Comparison of ENCODE assay signal across 17 mouse cellular contexts in the genomic region with DNA sequence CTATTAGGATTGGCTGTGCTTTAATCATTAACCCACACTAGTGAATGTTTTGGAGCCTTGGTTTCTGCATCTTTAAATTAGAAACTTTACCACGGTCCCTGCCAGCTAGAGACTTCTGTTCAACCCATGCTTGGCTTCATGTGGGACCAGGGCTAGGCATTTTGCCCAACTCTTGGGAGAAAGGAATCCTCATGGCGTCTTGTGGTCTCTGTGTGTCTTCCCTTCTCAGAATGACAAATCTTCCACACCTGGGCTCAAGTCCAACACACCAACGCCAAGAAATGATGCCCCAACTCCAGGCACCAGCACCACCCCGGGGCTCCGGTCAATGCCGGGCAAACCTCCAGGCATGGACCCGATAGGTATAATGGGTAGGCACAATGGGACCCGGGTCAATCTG. TPM values are rescaled to one million over a fixed set of nuclear protein-coding genes. Genes with fewer than 3 reads are reported as not detected.
DNase-seq lines count a peak whose midpoint lies in the region; ATAC-seq and TF ChIP-seq lines count a peak whose summit lies in the region.
"Had no signal": no experiment of that assay in that cellular context is flagged by ENCODE, and none has a peak within 500 bp of the region (broad histone marks: within the 10 kb centered on the region; RNA-seq: fewer than 3 reads in every experiment).

No protein-coding gene starts in this region.

- TF ChIP-seq EP300 in heart, adult 2 months (IDR thresholded peaks at IDR 0.05; ENCODE audit: insufficient read depth, low read depth, low read length), result no peak
- TF ChIP-seq EP300 in liver, postnatal 0 days (IDR thresholded peaks at IDR 0.05; ENCODE audit: low read depth), result no peak

- H3K79me2 ChIP-seq in heart, adult 2 months (replicated peaks; ENCODE audit: control insufficient read depth, insufficient read depth, low read length), result no peaks in the 10 kb centered on the region

- intact Hi-C loops in heart, adult 2 months (cut with DNase I), result no loop called here
- intact Hi-C loops in gastrocnemius, postnatal 14 days (cut with DNase I; ENCODE audit: low total_unique reads), result no loop called here

- no peak for TF ChIP-seq CTCF in forebrain, postnatal 0 days (IDR thresholded peaks at IDR 0.05; ENCODE audit: low read depth)
- TF ChIP-seq CTCF in heart, adult 2 months (IDR thresholded peaks at IDR 0.05), result no peak
- no peak for TF ChIP-seq CTCF in liver, postnatal 0 days (IDR thresholded peaks at IDR 0.05; ENCODE audit: low read depth)

- ATAC-seq in forebrain, postnatal 0 days, result no peak
- ATAC-seq in forebrain, embryonic 16.5 days, result no peak
- ATAC-seq in liver, postnatal 0 days, result no peak
- ATAC-seq: forebrain, embryonic 15.5 days had no signal

- 51% methylated on average over 8 of the region's 8 CpGs for WGBS in forebrain, postnatal 0 days
- WGBS in forebrain, embryonic 16.5 days, result 63% methylated on average over 8 of the region's 8 CpGs
- WGBS in heart, adult 2 months, result 93% methylated on average over 8 of the region's 8 CpGs
- WGBS in liver, postnatal 0 days (ENCODE audit: insufficient replicate concordance), result 91% methylated on average over 8 of the region's 8 CpGs

- peak; percentile 78 for DNase-seq in forebrain, postnatal 0 days
- DNase-seq in right cerebral cortex, postnatal 4 days, result peak; percentile 42
- DNase-seq in right cerebral cortex, adult 2 months (ENCODE audit: low spot score in 2 of 2), result no peak
- DNase-seq in cerebellum, postnatal 36 days, result peak; percentile 45 to 48
- DNase-seq in heart, adult 2 months, result no peak
- DNase-seq in liver, postnatal 0 days, result no peak
- DNase-seq in gastrocnemius, postnatal 14 days, result no peak
- DNase-seq: gastrocnemius, postnatal 25 days; thymus, adult 2 months had no signal

- no peaks in the 10 kb centered on the region for H3K27me3 ChIP-seq in forebrain, postnatal 0 days (ENCODE audit: insufficient read depth, low read length)
- no peaks in the 10 kb centered on the region for H3K27me3 ChIP-seq in forebrain, embryonic 16.5 days (replicated peaks; ENCODE audit: control insufficient read depth, insufficient read depth, low read length)
- H3K27me3 ChIP-seq in heart, adult 2 months (ENCODE audit: control insufficient read depth, insufficient read depth, low read length), result no peaks in the 10 kb centered on the region
- H3K27me3 ChIP-seq in liver, postnatal 0 days (ENCODE audit: insufficient read depth, low read length), result no peaks in the 10 kb centered on the region
- H3K27me3 ChIP-seq: forebrain, embryonic 15.5 days; hindbrain, embryonic 15.5 days had no signal

- H3K27ac ChIP-seq in forebrain, postnatal 0 days (ENCODE audit: low read depth, low read length), result no peak overlapping the region
- H3K27ac ChIP-seq in forebrain, embryonic 16.5 days (ENCODE audit: low read length), result no peak overlapping the region
- no peak overlapping the region for H3K27ac ChIP-seq in heart, adult 2 months
- H3K27ac ChIP-seq in liver, postnatal 0 days (ENCODE audit: low read depth), result no peak overlapping the region
- H3K27ac ChIP-seq: forebrain, embryonic 15.5 days; heart, embryonic 15.5 days; hindbrain, embryonic 15.5 days; limb, embryonic 10.5 days; liver, embryonic 14.5 days; macrophage had no signal

- no peak for TF ChIP-seq POLR2A in heart, adult 2 months (IDR thresholded peaks at IDR 0.05; ENCODE audit: insufficient read depth, low read depth, low read length)

- no peak overlapping the region for H3K9ac ChIP-seq in forebrain, postnatal 0 days
- no peak overlapping the region for H3K9ac ChIP-seq in forebrain, embryonic 16.5 days (replicated peaks; ENCODE audit: low read depth, low read length)
- no peak overlapping the region for H3K9ac ChIP-seq in heart, adult 2 months (ENCODE audit: low read depth, low read length)
- no peak overlapping the region for H3K9ac ChIP-seq in liver, postnatal 0 days (replicated peaks)
- H3K9ac ChIP-seq: forebrain, embryonic 15.5 days; heart, embryonic 15.5 days; hindbrain, embryonic 15.5 days; liver, embryonic 14.5 days had no signal

- H3K4me1 ChIP-seq in forebrain, postnatal 0 days (ENCODE audit: insufficient read depth), result peaks cover 21% of the 10 kb centered on the region
- peaks cover 42% of the 10 kb centered on the region for H3K4me1 ChIP-seq in forebrain, embryonic 16.5 days (replicated peaks; ENCODE audit: control insufficient read depth, insufficient read depth, low read length)
- H3K4me1 ChIP-seq in heart, adult 2 months (ENCODE audit: control insufficient read depth, insufficient read depth, low read length), result 0 out of 2 replicates have a peak, but pooled peaks cover 2% of the 10 kb centered on the region
- no peaks in the 10 kb centered on the region for H3K4me1 ChIP-seq in liver, postnatal 0 days (ENCODE audit: insufficient read depth)

- peaks cover 69% of the 10 kb centered on the region for H3K36me3 ChIP-seq in forebrain, postnatal 0 days (ENCODE audit: insufficient read depth)
- peaks cover 47% of the 10 kb centered on the region for H3K36me3 ChIP-seq in forebrain, embryonic 16.5 days (ENCODE audit: control insufficient read depth, insufficient read depth)
- H3K36me3 ChIP-seq in heart, adult 2 months (ENCODE audit: control insufficient read depth, insufficient read depth, low read length), result no peaks in the 10 kb centered on the region
- H3K36me3 ChIP-seq in liver, postnatal 0 days (replicated peaks; ENCODE audit: insufficient read depth, low read length), result peaks cover 85% of the 10 kb centered on the region

- no peak overlapping the region for H3K4me3 ChIP-seq in forebrain, postnatal 0 days (ENCODE audit: low read depth, low read length)
- no peak overlapping the region for H3K4me3 ChIP-seq in forebrain, embryonic 16.5 days (replicated peaks; ENCODE audit: low read length)
- H3K4me3 ChIP-seq in heart, adult 2 months, result no peak overlapping the region
- no peak overlapping the region for H3K4me3 ChIP-seq in liver, postnatal 0 days (ENCODE audit: low read depth, low read length)
- H3K4me3 ChIP-seq: forebrain, embryonic 15.5 days; heart, embryonic 15.5 days; hindbrain, embryonic 15.5 days; limb, embryonic 10.5 days had no signal

- H3K9me3 ChIP-seq in forebrain, postnatal 0 days (ENCODE audit: low read length), result no peaks in the 10 kb centered on the region
- H3K9me3 ChIP-seq in forebrain, embryonic 16.5 days (ENCODE audit: control insufficient read depth, low read length), result no peaks in the 10 kb centered on the region
- no peaks in the 10 kb centered on the region for H3K9me3 ChIP-seq in liver, postnatal 0 days (ENCODE audit: low read length)
- H3K9me3 ChIP-seq: forebrain, embryonic 15.5 days; G1E; heart, embryonic 15.5 days; hindbrain, embryonic 15.5 days; limb, embryonic 10.5 days had no signal

- H3K4me2 ChIP-seq in forebrain, postnatal 0 days (ENCODE audit: low read depth), result no peak overlapping the region
- no peak overlapping the region for H3K4me2 ChIP-seq in forebrain, embryonic 16.5 days (ENCODE audit: low read length)
- H3K4me2 ChIP-seq in liver, postnatal 0 days (ENCODE audit: low read depth, low read length), result no peak overlapping the region
- H3K4me2 ChIP-seq: forebrain, embryonic 15.5 days; heart, embryonic 15.5 days; hindbrain, embryonic 15.5 days had no signal

RNA-seq across cellular contexts. Expression of a gene that starts 36.9 kb away (rescaled TPM):
- 63.3 and 66.3 TPM in 2 replicates for total RNA-seq in forebrain, postnatal 0 days (2014; rRNA removed)
- polyA plus RNA-seq in forebrain, postnatal 0 days (2015; fragmentation: Nextera tagmentation; extraction: Ambion mirVana), result 16.3 and 21.1 TPM in 2 replicates
- polyA plus RNA-seq in forebrain, embryonic 16.5 days (2015; fragmentation: Nextera tagmentation; extraction: Ambion mirVana), result 36.8 and 42.5 TPM in 2 replicates
- 10 to 100 TPM; 16.5 to 16.8 TPM for total RNA-seq in heart, adult 2 months (2021)
- polyA plus RNA-seq in heart, adult 2 months (2012; rRNA removed), result 15.7 and 16.6 TPM in 2 replicates
- 3.2 and 3.6 TPM in 2 replicates for polyA plus RNA-seq in liver, postnatal 0 days (2015; fragmentation: Nextera tagmentation; extraction: Ambion mirVana)
- total RNA-seq in gastrocnemius, postnatal 14 days (2021), result 10 to 100 TPM; 12.5 to 14.2 TPM

Comparison
In these comparisons a context has a peak if more than half of its experiments do, and no peak if none do; other contexts are left out.
1. DNase-seq: peak in forebrain, postnatal 0 days (single experiment), right cerebral cortex, postnatal 4 days (single experiment) and cerebellum, postnatal 36 days (2 of 2); none in right cerebral cortex, adult 2 months (0 of 2), heart, adult 2 months (0 of 2), liver, postnatal 0 days (single experiment) and gastrocnemius, postnatal 14 days (single experiment).